Mouse (Mus musculus) MEL (cell line): Measurements from ENCODE around the gene Olfr279. TPM values are rescaled to one million over a fixed set of nuclear protein-coding genes. Genes with fewer than 3 reads are reported as not detected.

Experiments used
- DNase-seq: peaks from one replicate; pipeline ENCODE4 v3.0.0; 2011; ENCODE audit warnings: low read depth, low spot score
- H3K27ac ChIP-seq: 2 replicates; pipeline ENCODE4 v1.5.1; 2012; ENCODE audit warnings: low read depth, mild to moderate bottlenecking, control low read depth, low read length, moderate library complexity; ENCODE audit not compliant: control insufficient read depth
- H3K27me3 ChIP-seq, 2 experiments: fragments of 150-350 bp in 1 of 2; sonication (generic) in 1 of 2; 2 replicates each; pipeline ENCODE4 v1.6.1; 2012; ENCODE audit warnings: low read length in 2 of 2, mild to moderate bottlenecking in 2 of 2, improper control_type of control experiment in 1 of 2, moderate library complexity in 1 of 2; ENCODE audit not compliant: insufficient read depth in 2 of 2, control insufficient read depth in 1 of 2
- H3K36me3 ChIP-seq, 2 experiments: 2 replicates each; pipeline ENCODE4 v1.6.1; 2012 to 2014; ENCODE audit warnings: low read length in 2 of 2, improper control_type of control experiment in 1 of 2, inconsistent platforms in 1 of 2, mild to moderate bottlenecking in 1 of 2; ENCODE audit not compliant: insufficient read depth in 2 of 2, control insufficient read depth in 1 of 2
- H3K4me1 ChIP-seq, 2 experiments: fragments of 150-350 bp in 1 of 2; sonication (generic) in 1 of 2; 2 replicates each; pipeline ENCODE4 v1.6.1; 2012; ENCODE audit warnings: low read length in 2 of 2, improper control_type of control experiment in 1 of 2, mild to moderate bottlenecking in 1 of 2; ENCODE audit not compliant: insufficient read depth in 2 of 2, control insufficient read depth in 1 of 2
- H3K4me3 ChIP-seq, 2 experiments: fragments of 150-350 bp in 1 of 2; sonication (generic) in 1 of 2; 2 replicates each; pipeline ENCODE4 v1.5.1; 2012; ENCODE audit warnings: low read depth in 2 of 2, low read length in 2 of 2, mild to moderate bottlenecking in 2 of 2, moderate library complexity in 2 of 2, control low read depth in 1 of 2, improper control_type of control experiment in 1 of 2; ENCODE audit not compliant: control insufficient read depth in 1 of 2, insufficient read depth in 1 of 2
- H3K79me2 ChIP-seq: 2 replicates; pipeline ENCODE4 v1.6.1; 2012; ENCODE audit warnings: mild to moderate bottlenecking, low read length, moderate library complexity; ENCODE audit not compliant: control insufficient read depth, poor library complexity, insufficient read depth
- H3K9ac ChIP-seq: 2 replicates; pipeline ENCODE4 v1.6.1; 2012; ENCODE audit warnings: low read depth, mild to moderate bottlenecking, control low read depth, low read length, moderate library complexity; ENCODE audit not compliant: control insufficient read depth, poor library complexity, severe bottlenecking
- H3K9me3 ChIP-seq: fragments of 150-350 bp; sonication (generic); replicated peaks from 2 replicates; pipeline ENCODE4 v1.6.1; 2012; ENCODE audit warnings: mild to moderate bottlenecking, low read length, improper control_type of control experiment, moderate library complexity; ENCODE audit not compliant: insufficient read depth
- BHLHE40 ChIP-seq: IDR thresholded peaks from 2 replicates; pipeline ENCODE4 v1.6.1; 2012; ENCODE audit warnings: low read depth, mild to moderate bottlenecking, inconsistent platforms, low read length, improper control_type of control experiment, borderline replicate concordance
- CHD1 ChIP-seq: IDR thresholded peaks from 2 replicates; pipeline ENCODE4 v1.6.1; 2012; ENCODE audit warnings: low read depth, mild to moderate bottlenecking, inconsistent platforms, low read length, improper control_type of control experiment
- CHD2 ChIP-seq: IDR thresholded peaks from 2 replicates; pipeline ENCODE4 v1.6.1; 2011; ENCODE audit warnings: low read length, improper control_type of control experiment
- CTCF ChIP-seq, 3 experiments: IDR thresholded peaks in 2 of 3; conservative IDR thresholded peaks in 1 of 3; 2 replicates each; pipeline ENCODE4 v1.5.1; 2011 to 2012; ENCODE audit warnings: low read length in 3 of 3, low read depth in 2 of 3, mild to moderate bottlenecking in 2 of 3, improper control_type of control experiment in 1 of 3, inconsistent platforms in 1 of 3, mixed read lengths in 1 of 3, moderate library complexity in 1 of 3; ENCODE audit not compliant: control insufficient read depth in 1 of 3, insufficient read depth in 1 of 3, poor library complexity in 1 of 3, severe bottlenecking in 1 of 3
- E2F4 ChIP-seq: IDR thresholded peaks from 2 replicates; pipeline ENCODE4 v1.6.1; 2011; ENCODE audit warnings: low read depth, low read length, improper control_type of control experiment, borderline replicate concordance
- ELF1 ChIP-seq: IDR thresholded peaks from 2 replicates; pipeline ENCODE4 v1.6.1; 2014; ENCODE audit warnings: low read depth, mild to moderate bottlenecking, inconsistent platforms, low read length, improper control_type of control experiment, moderate library complexity
- EP300 ChIP-seq, 2 experiments: IDR thresholded peaks; 2 replicates each; pipeline ENCODE4 v1.6.1; 2011; ENCODE audit warnings: improper control_type of control experiment in 2 of 2, low read length in 2 of 2, low read depth in 1 of 2, mild to moderate bottlenecking in 1 of 2
- ETS1 ChIP-seq: IDR thresholded peaks from 2 replicates; pipeline ENCODE4 v1.6.1; 2012; ENCODE audit warnings: low read depth, mild to moderate bottlenecking, inconsistent platforms, low read length, improper control_type of control experiment, moderate library complexity
- GATA1 ChIP-seq: IDR thresholded peaks from 2 replicates; pipeline ENCODE4 v1.6.1; 2011; ENCODE audit warnings: low read depth, low read length, improper control_type of control experiment
- HCFC1 ChIP-seq: IDR thresholded peaks from 2 replicates; pipeline ENCODE4 v1.6.1; 2012; ENCODE audit warnings: low read depth, mild to moderate bottlenecking, inconsistent platforms, low read length, improper control_type of control experiment, moderate library complexity
- JUND ChIP-seq: IDR thresholded peaks from 2 replicates; pipeline ENCODE4 v1.6.1; 2011; ENCODE audit warnings: low read depth, mild to moderate bottlenecking, improper control_type of control experiment, low read length
- KAT2A ChIP-seq: conservative IDR thresholded peaks from 2 replicates; pipeline ENCODE4 v1.6.1; 2012; ENCODE audit warnings: low read depth, low read length, improper control_type of control experiment, inconsistent platforms
- MAZ ChIP-seq: IDR thresholded peaks from 2 replicates; pipeline ENCODE4 v1.6.1; 2012; ENCODE audit warnings: low read depth, mild to moderate bottlenecking, inconsistent platforms, low read length, improper control_type of control experiment
- MEF2A ChIP-seq: IDR thresholded peaks from 2 replicates; pipeline ENCODE4 v1.6.1; 2014; ENCODE audit warnings: low read depth, mild to moderate bottlenecking, inconsistent platforms, low read length, improper control_type of control experiment; ENCODE audit not compliant: poor library complexity, insufficient replicate concordance, severe bottlenecking; ENCODE audit errors: extremely low read depth
- MXI1 ChIP-seq: IDR thresholded peaks from 2 replicates; pipeline ENCODE4 v1.6.1; 2011; ENCODE audit warnings: mild to moderate bottlenecking, low read depth, low read length, improper control_type of control experiment
- MYB ChIP-seq: IDR thresholded peaks from 2 replicates; pipeline ENCODE4 v1.6.1; 2011; ENCODE audit warnings: mild to moderate bottlenecking, low read depth, low read length, improper control_type of control experiment
- MYC ChIP-seq: IDR thresholded peaks from 2 replicates; pipeline ENCODE4 v1.6.1; 2011; ENCODE audit warnings: low read depth, mild to moderate bottlenecking, low read length, improper control_type of control experiment, moderate library complexity
- NELFE ChIP-seq: IDR thresholded peaks from 2 replicates; pipeline ENCODE4 v1.6.1; 2011; ENCODE audit warnings: low read depth, low read length, improper control_type of control experiment
- NRF1 ChIP-seq: IDR thresholded peaks from 2 replicates; pipeline ENCODE4 v1.6.1; 2014; ENCODE audit warnings: low read depth, mild to moderate bottlenecking, inconsistent platforms, low read length, improper control_type of control experiment, moderate library complexity; ENCODE audit not compliant: poor library complexity, insufficient read depth, severe bottlenecking
- POLR2A ChIP-seq, 2 experiments: IDR thresholded peaks; 2 replicates each; pipeline ENCODE4 v1.6.1; 2011 to 2012; ENCODE audit warnings: low read length in 2 of 2, mild to moderate bottlenecking in 2 of 2, control low read depth in 1 of 2, improper control_type of control experiment in 1 of 2, low read depth in 1 of 2, moderate library complexity in 1 of 2; ENCODE audit not compliant: control insufficient read depth in 1 of 2, insufficient read depth in 1 of 2, poor library complexity in 1 of 2
- POLR2AphosphoS2 ChIP-seq: IDR thresholded peaks from 2 replicates; pipeline ENCODE4 v1.6.1; 2011; ENCODE audit warnings: low read length, improper control_type of control experiment
- POLR2AphosphoS5 ChIP-seq: IDR thresholded peaks from 2 replicates; pipeline ENCODE4 v1.6.1; 2012; ENCODE audit warnings: low read depth, borderline replicate concordance, mild to moderate bottlenecking, inconsistent platforms, low read length, moderate library complexity, mixed read lengths
- RAD21 ChIP-seq: IDR thresholded peaks from 2 replicates; pipeline ENCODE4 v1.6.1; 2011; ENCODE audit warnings: mild to moderate bottlenecking, low read depth, low read length, improper control_type of control experiment
- RCOR1 ChIP-seq: IDR thresholded peaks from 2 replicates; pipeline ENCODE4 v1.6.1; 2012; ENCODE audit warnings: low read depth, mild to moderate bottlenecking, inconsistent platforms, low read length, improper control_type of control experiment
- SIN3A ChIP-seq: IDR thresholded peaks from 2 replicates; pipeline ENCODE4 v1.6.1; 2012; ENCODE audit warnings: low read length, improper control_type of control experiment, inconsistent platforms
- SMC3 ChIP-seq: IDR thresholded peaks from 2 replicates; pipeline ENCODE4 v1.6.1; 2011; ENCODE audit warnings: low read depth, low read length, improper control_type of control experiment
- TAL1 ChIP-seq: IDR thresholded peaks from 2 replicates; pipeline ENCODE4 v1.6.1; 2012; ENCODE audit warnings: mild to moderate bottlenecking, inconsistent platforms, low read length, moderate library complexity, mixed read lengths
- TBP ChIP-seq: IDR thresholded peaks from 2 replicates; pipeline ENCODE4 v1.8.0; 2011; ENCODE audit warnings: low read depth, low read length, improper control_type of control experiment
- TCF12 ChIP-seq: IDR thresholded peaks from 2 replicates; pipeline ENCODE4 v1.6.1; 2014; ENCODE audit warnings: low read depth, mild to moderate bottlenecking, inconsistent platforms, low read length, improper control_type of control experiment, moderate library complexity
- UBTF ChIP-seq: IDR thresholded peaks from 2 replicates; pipeline ENCODE4 v1.6.1; 2012; ENCODE audit warnings: low read depth, mild to moderate bottlenecking, inconsistent platforms, low read length, improper control_type of control experiment, moderate library complexity, borderline replicate concordance; ENCODE audit not compliant: insufficient read depth
- USF1 ChIP-seq: IDR thresholded peaks from 2 replicates; pipeline ENCODE4 v1.6.1; 2014; ENCODE audit warnings: low read depth, mild to moderate bottlenecking, inconsistent platforms, low read length, improper control_type of control experiment, moderate library complexity
- USF2 ChIP-seq, 2 experiments: IDR thresholded peaks; 2 replicates each; pipeline ENCODE4 v1.6.1; 2011 to 2012; ENCODE audit warnings: improper control_type of control experiment in 2 of 2, low read length in 2 of 2, borderline replicate concordance in 1 of 2, inconsistent platforms in 1 of 2, low read depth in 1 of 2, mild to moderate bottlenecking in 1 of 2; ENCODE audit not compliant: insufficient read depth in 1 of 2
- ZC3H11A ChIP-seq: IDR thresholded peaks from 2 replicates; pipeline ENCODE4 v1.6.1; 2012; ENCODE audit warnings: low read depth, mild to moderate bottlenecking, inconsistent platforms, low read length, improper control_type of control experiment
- ZKSCAN1 ChIP-seq: IDR thresholded peaks from 2 replicates; pipeline ENCODE4 v1.6.1; 2012; ENCODE audit warnings: low read depth, mild to moderate bottlenecking, inconsistent platforms, low read length, improper control_type of control experiment, moderate library complexity
- ZMIZ1 ChIP-seq: IDR thresholded peaks from 2 replicates; pipeline ENCODE4 v1.6.1; 2012; ENCODE audit warnings: low read depth, mild to moderate bottlenecking, inconsistent platforms, low read length, improper control_type of control experiment, moderate library complexity
- ZNF384 ChIP-seq: IDR thresholded peaks from 2 replicates; pipeline ENCODE4 v1.6.1; 2012; ENCODE audit warnings: low read depth, mild to moderate bottlenecking, inconsistent platforms, low read length, improper control_type of control experiment
- polyA plus RNA-seq, 2 experiments: library from polyadenylated mRNA; stranded (reverse) in 1 of 2; unstranded in 1 of 2; fragments of >175 nt in 1 of 2; fragments of >200 nt in 1 of 2; gene quantifications; 2 replicates each; pipeline versions ENCODE4 v1.2.1 to v1.2.4; 2012; ENCODE audit warnings: low replicate concordance in 2 of 2, low read depth in 1 of 2; ENCODE audit not compliant: insufficient read length in 2 of 2, insufficient read depth in 1 of 2, missing spikeins in 1 of 2
- total RNA-seq: library from RNA; depleted of rRNA; stranded (reverse); fragments of 300-350 nt; gene quantifications from 2 replicates; pipeline ENCODE4 v1.2.3, GENCODE M21; 2012

Gene Olfr279
- total and polyA plus RNA-seq, 3 experiments, result under 0.01 to 81.4 (median 0.03) TPM

GRCm38 (mm10) chr15:98511386-98511928, 19.3 kb downstream of the Olfr279 start:
- no peaks in the 10 kb centered on the region; the same call in 1 of the 2 replicates for H3K79me2 ChIP-seq
- H3K9me3 ChIP-seq, result no peaks in the 10 kb centered on the region
- H3K36me3 ChIP-seq, result peaks cover 0 to 19% of the 10 kb centered on the region in 2 experiments; a peak in 2 of 4 replicates
- peak overlapping the region; percentile 90 for H3K27ac ChIP-seq
- peak overlapping the region; percentile 76 for H3K9ac ChIP-seq
- no peaks in the 10 kb centered on the region for H3K27me3 ChIP-seq
- DNase-seq, result peak; percentile 96
- H3K4me3 ChIP-seq, result peak overlapping the region; percentile 72 to 73
- H3K4me1 ChIP-seq, result peaks cover 14 to 35% of the 10 kb centered on the region in 2 experiments
- TF ChIP-seq MEF2A, result no peak
- TF ChIP-seq TBP, result peak; percentile 95
- peak; percentile 88 for TF ChIP-seq ZMIZ1
- TF ChIP-seq SIN3A, result peak; percentile 90
- no peak for TF ChIP-seq RAD21
- peak; percentile 87 for TF ChIP-seq NELFE
- TF ChIP-seq CHD1, result peak; percentile 40; the same call in 1 of the 2 replicates
- TF ChIP-seq ZC3H11A, result no peak
- peak; percentile 99 for TF ChIP-seq MXI1
- TF ChIP-seq CHD2, result no peak
- TF ChIP-seq CTCF (IDR thresholded peaks at IDR 0.05 in 2 of 3, conservative IDR thresholded peaks at IDR 0.05 in 1 of 3; ENCODE audit: control insufficient read depth in 1 of 3, insufficient read depth in 1 of 3, low read depth in 2 of 3, low read length in 3 of 3, poor library complexity in 1 of 3, severe bottlenecking in 1 of 3), result no peak
- TF ChIP-seq GATA1, result peak; percentile 36; the same call in 1 of the 2 replicates
- peak in 1 of 2 experiments; percentile 30; a peak in 2 of 4 replicates for TF ChIP-seq EP300 (IDR thresholded peaks at IDR 0.05; ENCODE audit: low read depth in 1 of 2, low read length in 2 of 2)
- no peak for TF ChIP-seq E2F4
- peak; percentile 84; the same call in 1 of the 2 replicates for TF ChIP-seq ZNF384
- TF ChIP-seq MYC, result peak; percentile 99
- no peak for TF ChIP-seq TAL1
- peak; percentile 43; the same call in 1 of the 2 replicates for TF ChIP-seq POLR2AphosphoS2
- TF ChIP-seq KAT2A, result no peak
- no peak for TF ChIP-seq USF2 (IDR thresholded peaks at IDR 0.05; ENCODE audit: borderline replicate concordance in 1 of 2, insufficient read depth in 1 of 2, low read depth in 1 of 2, low read length in 2 of 2)
- peak; percentile 90 for TF ChIP-seq ELF1
- no peak for TF ChIP-seq SMC3
- TF ChIP-seq RCOR1, result peak; percentile 16; the same call in 1 of the 2 replicates
- peak; percentile 56; the same call in 1 of the 2 replicates for TF ChIP-seq BHLHE40
- TF ChIP-seq POLR2AphosphoS5, result peak; percentile 75; the same call in 1 of the 2 replicates
- peak; percentile 53 to 94 for TF ChIP-seq POLR2A (IDR thresholded peaks at IDR 0.05; ENCODE audit: control insufficient read depth in 1 of 2, insufficient read depth in 1 of 2, low read depth in 1 of 2, low read length in 2 of 2, poor library complexity in 1 of 2)
- no peak; the same call in 1 of the 2 replicates for TF ChIP-seq USF1
- no peak for TF ChIP-seq MAZ
- peak; percentile 53; the same call in 1 of the 2 replicates for TF ChIP-seq TCF12
- TF ChIP-seq NRF1, result no peak
- 0 out of 2 replicates have a peak, but pooled peaks have one; percentile 75 for TF ChIP-seq UBTF
- no peak for TF ChIP-seq JUND
- no peak for TF ChIP-seq ZKSCAN1
- no peak for TF ChIP-seq MYB
- peak; percentile 60; the same call in 1 of the 2 replicates for TF ChIP-seq ETS1
- peak; percentile 73 for TF ChIP-seq HCFC1
